Mouse (Mus musculus) gonadal fat pad, adult 2 months (tissue): ENCODE measurements around the gene Mul1. TPM values are rescaled to one million over a fixed set of nuclear protein-coding genes. Genes with fewer than 3 reads are reported as not detected.

ENCODE experiments used
- DNase-seq: peaks from one replicate; pipeline ENCODE4 v3.0.0-alpha.2; 2012; ENCODE audit warnings: low read depth
- polyA plus RNA-seq: library from polyadenylated mRNA; depleted of rRNA; stranded (reverse); fragments of >200 nt; gene quantifications from 2 replicates; pipeline ENCODE4 v1.2.3, GENCODE M21; 2012

The Mul1 gene
- polyA plus RNA-seq, 1 experiment: 19.4 TPM

DNA sequence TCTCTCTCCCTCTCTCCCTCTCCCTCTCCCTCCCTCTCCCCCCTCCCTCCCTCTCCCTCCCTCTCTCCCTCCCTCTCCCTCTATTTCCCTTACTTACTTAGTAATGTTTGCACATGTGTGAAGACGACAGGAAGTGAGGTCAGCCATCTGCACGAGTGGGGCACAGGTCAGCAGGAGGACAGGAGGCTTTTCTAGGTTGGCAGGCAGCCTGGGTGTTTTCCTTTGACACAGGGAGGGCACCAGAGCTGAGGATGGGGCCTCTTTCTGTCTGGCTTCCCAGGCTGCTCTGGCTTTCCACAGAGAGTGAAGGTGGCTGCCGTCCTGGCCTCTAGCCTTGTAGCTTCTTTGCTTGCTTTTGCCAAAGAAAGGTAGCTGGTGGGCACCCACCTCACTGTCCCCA lies 5.6 kb downstream of the Mul1 start:
- DNase-seq: no peak

DNA sequence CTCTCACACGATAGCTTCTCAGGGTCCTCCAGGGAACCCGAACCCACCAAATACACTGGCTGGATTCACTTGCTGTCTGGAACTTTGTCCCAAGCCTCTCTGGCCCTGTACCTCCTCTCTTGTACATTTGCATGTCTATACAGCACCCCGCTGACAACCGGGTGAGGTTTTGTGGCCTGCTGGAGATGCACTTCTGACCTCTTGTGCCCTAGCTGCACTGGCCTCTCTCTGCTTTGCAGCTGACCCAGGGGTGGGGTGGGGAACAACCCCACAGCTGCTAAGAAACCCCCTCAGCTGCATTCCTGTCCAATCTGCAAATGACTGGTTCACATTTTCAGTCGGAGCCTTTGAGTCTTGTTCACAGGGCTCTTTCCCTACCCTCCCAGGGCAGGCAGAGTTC lies 10.5 kb downstream of the Mul1 start:
- no peak for DNase-seq

GRCm38 (mm10) chr4:138446981-138447380 lies 12.5 kb downstream of the Mul1 start:
- DNase-seq: no peak

DNA sequence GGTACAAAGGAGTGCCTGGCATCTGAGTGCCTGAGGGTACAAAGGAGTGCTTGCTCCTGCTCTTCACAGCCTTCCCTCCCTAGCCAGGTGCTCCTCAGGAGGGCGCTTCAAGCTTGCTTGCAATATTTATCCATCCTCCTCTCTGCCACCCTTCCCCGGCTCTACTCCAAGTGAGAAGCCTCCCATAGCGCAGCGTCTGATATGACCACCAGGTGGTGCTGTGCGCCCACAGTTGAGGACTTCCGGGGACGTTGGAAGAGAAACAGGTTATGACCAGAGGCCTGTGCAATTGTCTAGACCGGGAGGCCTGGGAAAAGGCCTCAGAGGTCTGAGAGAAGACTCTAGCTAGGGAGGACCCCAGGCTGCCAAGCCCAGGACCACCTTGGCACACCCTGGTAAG lies 12.9 kb downstream of the Mul1 start:
- no peak for DNase-seq

DNA sequence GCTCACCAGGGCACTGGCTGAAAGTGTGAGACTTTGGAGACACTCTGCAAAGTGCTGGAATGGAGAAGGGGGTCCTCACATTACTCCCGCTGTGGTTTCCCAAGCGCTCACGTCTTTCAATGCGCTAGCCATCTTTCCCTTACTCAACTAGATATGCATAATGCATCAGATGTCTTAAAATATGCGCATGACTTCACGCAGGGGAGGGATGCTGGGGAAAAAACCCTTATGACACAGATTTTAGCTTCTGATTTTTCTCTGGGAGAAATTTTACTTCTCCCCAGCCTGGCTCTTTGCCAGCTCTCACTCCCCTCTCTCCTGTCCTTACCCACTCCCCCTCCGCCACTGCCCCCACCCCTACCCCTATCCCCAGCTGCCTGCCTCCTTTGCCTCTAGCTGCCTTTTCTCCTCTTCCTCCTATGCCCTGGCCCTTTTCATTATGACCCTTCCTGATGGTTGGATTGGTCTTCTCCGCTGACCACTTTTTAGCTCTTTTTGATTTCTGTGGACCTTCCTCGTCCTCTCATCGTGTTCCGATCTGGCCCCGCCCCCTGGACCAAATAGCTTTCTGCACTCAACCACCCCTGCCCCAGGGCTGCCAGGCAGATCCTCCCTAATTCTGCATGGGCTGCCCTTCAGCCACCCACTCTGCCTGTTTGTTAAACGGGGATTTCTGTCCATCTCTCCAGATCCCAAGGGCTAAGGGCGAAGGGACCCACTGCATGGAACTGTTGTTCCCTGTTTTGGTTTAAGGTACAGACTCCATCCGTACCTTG lies 13.5 kb downstream of the Mul1 start:
- no peak for DNase-seq

- no peak for DNase-seq
These were observed 14.6 kb downstream of the Mul1 start for GRCm38 (mm10) chr4:138448872-138449615.

DNA sequence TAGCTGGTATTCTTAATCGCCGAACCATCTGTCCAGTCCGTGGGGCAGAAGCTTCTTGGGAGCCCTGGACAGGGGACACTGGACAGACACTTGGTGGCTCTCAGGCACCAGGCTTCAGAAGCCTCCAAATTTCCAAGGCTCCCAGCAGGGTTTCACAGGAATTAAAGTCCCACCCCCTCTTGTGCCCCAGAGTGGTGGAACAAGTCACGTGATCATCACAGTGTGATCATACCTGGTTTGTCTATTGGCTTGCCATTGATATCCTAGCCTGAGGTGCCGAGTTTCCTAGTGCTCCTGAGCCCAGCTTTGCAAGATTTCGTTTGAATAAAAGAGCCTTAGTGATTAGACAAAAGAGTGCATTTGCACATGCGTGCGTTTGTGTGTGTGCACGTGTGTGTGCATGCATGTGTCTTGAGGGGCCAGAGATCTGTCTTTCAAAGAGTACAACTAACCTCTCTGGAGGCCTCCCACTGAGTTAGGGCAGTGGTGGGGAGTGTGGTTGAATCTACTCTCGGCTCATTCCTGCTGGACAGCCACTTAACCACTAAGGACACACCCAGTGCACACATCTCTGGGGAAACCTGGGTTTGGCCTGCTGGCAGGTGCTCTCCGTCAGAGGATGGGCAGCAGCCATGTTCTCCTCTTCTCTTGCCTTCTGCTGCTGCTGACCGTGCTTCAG lies 15.3 kb downstream of the Mul1 start:
- no peak for DNase-seq

DNA sequence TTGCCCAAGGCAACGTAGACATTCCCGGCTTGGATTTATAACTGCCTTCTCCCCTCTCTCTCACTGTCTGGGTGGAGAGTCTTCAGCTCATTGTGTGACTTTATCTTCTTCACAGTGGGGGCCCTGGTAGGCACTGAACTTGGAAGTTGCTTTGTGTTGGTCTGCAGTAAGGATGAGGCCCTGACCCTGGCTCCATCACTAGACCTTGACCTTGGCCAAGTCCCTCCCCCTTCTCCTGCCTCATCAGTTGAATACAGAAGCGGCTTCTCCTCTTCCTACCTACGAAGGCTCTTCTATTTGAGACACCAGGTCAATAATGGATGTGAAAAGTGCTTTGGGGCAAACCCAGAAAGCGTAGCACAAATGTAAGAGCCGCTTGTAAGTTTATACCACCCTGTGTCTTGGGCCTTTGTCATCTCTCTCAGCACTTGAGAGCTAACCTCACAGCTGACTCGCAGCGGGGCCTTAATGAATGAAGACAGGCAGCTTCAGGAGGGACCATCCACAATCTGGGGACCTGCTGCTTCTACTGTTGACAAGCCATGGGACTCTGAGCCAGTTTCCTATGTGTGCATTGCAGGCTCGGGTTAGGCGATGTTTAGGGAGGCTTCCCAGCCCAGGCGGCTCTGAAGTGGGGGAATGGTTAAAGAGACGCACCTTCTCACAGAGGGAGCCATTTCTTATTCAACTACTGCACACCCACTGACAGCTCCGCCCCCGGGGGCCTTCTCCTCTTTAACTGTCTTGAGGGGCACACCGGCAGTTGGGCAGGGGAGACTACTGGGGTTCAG lies 18.0 kb downstream of the Mul1 start:
- no peak for DNase-seq

GRCm38 (mm10) chr4:138453097-138453752 lies 18.8 kb downstream of the Mul1 start:
- DNase-seq: no peak

DNA sequence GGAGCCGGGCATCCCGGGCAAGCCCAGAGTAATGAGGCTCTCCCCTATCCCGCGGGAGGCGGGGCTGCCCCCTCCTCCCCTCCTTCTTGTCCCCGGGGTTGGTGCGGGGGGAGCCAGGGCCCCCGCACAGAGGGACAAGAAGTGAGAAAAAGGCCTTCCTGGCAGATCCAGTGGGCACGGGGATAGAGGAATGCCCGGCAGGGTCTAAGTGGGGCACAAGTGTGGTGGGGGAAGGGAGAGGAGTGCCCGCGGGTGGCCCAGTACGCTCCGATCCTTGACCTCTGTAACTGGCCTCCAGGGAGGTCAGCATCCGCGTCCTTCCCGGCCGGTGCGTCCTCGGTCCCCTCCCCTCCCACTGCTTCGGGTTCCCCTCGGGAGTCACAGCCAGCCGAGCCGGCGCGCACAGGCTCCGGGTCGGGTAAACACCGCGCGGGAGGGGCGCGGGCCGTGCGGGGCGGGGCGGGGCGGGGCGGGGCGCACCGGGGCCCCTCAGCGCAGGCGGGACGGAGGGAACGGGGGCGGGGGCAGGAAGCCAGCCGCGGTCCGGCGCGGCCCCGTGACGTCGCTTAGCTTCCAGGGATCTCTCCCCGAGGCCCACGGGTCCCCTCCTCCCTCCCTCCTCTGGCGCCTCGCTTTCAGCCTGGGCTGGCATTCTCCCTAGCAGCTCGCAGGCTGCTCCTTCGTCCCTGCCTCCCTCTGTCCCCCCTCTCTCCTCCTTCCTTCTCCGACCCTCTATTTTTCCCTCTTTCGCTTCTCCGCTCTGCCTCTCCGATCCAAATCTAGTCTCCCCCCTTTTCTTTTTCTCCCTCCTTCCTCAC lies 19.5 kb downstream of the Mul1 start, which contains the start of gene Camk2n1:
Camk2n1 (plus strand) TSS at position 562 of the 818 bp plus-strand sequence.
- DNase-seq: no peak

DNA sequence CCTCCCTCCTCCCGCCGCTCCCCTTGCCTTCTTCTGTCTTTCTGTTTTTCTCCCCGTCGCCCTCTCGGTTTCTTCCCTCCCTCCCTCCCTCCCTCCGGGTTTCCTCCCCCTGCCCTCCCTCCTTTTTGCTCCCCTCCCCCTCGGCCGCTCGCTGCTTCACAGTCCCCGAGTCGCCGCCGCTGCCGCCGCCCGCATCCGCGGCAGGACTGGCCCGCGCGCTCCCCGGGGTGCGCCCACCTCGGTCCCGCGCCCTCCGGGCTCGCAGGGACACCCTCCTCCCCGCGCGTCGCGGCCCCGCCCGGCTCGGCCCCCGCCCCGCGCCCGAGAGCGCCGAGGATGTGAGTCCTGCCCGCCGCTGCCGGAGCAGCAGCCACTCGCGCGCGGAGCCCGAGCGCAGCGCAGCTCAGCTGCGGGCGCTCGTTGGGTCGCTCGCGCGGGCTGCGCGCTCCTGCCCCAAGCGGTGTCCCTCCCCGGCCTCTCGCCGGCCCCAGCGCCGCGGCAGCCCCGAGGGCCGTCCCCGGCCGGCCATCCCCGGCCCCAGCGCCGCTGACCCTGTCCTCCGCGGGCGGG lies 20.2 kb downstream of the Mul1 start:
- no peak for DNase-seq

DNA sequence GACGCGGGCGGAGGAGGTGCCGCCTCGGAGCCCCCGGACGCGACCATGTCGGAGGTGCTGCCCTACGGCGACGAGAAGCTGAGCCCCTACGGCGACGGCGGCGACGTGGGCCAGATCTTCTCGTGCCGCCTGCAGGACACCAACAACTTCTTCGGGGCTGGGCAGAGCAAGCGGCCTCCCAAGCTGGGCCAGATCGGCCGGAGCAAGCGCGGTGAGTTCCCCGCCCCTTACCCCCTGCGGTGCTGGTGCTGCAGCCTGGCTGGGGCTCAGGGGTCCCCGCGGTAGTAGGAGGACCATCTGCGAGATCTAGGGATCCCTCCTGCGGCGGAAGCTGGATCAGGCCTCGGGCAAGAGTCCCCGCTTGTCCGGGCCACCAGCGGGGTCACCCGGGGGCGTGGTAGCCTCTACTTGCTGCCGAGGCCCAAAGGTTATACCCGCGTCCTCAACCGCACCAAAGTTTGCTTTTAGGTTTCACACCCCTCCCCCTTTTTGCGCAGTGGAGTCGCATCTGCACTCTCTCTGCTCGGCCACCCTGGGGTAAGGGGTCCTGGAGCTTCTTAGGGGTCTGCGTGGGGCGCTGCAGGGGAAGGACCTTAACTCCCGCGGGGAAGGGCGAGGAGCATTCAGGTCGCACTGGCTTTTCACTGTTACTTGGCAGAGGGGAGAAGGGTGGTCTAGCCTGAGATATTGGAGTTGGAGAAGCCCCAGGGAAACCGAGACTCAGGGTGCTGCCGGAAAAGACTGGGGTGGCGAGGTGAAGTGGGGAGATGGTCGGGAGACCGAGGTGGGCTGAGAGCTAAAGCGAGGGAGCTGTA lies 20.9 kb downstream of the Mul1 start:
- no peak for DNase-seq

- no peak for DNase-seq
These were observed 21.5 kb downstream of the Mul1 start for GRCm38 (mm10) chr4:138455956-138456341.

DNA sequence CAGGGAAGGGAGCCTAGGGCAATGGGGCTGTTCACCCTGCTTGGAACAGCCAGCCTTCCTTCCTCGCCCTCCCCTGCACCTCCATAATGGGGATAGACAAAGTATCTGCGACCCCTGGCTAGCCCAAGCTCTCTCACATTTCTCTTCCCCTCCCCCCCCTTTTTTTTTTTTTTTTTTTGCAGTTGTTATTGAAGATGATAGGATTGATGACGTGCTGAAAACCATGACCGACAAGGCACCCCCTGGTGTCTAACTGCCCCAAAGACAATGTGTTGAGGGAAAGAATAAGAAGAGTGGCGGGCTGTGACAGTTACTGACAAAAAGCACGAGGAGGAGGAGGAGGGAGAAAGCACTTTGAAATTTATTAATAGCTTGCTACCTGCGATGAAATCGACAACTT lies 22.1 kb downstream of the Mul1 start:
- no peak for DNase-seq

GRCm38 (mm10) chr4:138457091-138457490 lies 22.6 kb downstream of the Mul1 start:
- no peak for DNase-seq

DNA sequence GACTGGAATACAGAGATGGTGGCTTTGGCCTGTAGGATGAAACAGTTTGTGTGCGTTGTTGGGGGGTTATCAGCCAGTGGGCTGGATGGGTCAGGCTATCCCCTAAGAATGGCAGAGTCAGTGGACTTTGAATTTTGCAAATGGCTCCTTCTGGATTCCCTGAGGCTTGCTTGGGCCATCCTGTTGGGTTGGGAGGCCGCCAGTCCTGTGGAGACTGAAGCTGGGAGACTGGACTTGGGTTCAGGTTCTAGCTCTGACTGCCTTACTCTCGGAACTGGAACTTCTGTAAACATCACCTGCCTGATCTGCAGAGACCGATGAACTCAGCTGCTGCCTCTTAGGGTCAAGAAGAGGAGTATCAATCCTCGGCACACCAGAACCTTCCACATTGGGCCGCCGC lies 23.7 kb downstream of the Mul1 start:
- no peak for DNase-seq

DNA sequence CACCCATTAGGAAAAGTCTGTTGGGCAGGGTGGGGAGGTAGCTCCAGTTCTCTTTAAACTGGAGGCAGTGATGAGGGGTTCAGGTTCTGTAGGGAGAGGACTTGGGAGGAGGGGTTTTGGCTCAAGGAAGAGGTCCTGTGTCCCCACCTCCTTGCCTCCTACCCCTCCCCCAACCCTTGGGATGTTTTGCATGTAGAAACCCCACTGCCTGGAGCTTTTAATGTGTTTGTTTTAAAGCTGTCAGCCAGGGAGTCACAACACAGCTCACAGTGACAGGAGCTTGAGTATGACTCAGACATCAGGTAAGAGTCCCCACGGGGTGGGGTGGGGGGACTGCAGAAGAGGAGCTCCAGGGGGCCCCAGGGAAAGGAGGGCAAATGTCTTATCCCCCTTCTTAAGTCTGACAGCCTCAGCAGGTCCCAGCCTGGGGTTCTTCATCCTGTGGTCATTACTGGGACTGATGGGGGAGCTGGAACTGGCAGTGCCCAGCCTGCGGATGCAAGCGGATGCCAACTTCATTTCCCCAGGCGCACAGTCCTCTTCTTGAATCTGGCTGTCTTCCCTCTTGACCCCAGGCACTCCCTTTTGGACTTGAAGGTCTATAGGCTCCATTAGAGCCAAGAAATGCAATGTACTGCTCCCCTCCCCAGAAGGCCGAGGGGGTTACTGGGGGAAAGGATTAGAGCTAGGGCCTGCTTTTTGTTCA lies 24.4 kb downstream of the Mul1 start:
- no peak for DNase-seq

- DNase-seq: no peak
These were observed 25.3 kb downstream of the Mul1 start for GRCm38 (mm10) chr4:138459775-138460174.

DNA sequence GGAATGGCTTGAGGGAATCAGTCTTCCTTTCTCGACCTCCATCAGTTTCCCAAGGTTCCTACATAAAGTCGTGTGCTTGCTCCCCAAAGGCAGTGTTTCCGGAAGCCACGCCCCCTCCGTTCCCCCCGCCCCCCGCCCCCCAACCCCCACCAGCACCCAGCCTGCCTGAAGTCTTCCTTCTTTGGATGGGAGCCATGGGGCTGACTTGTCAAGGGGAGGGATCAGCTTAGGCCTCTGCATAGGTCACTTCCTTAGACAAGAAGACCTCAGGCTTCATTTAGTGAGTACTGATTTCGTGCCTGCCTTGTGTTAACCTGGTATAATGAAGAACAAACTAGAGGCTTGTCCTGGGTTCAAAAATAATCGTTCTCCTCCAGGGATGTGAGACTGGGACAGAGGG lies 26.4 kb downstream of the Mul1 start:
- no peak for DNase-seq
